Mouse (Mus musculus) mouse trophoblast stem cell (cell line): Measurements from ENCODE around the gene Mcat.

Source experiments
- in situ Hi-C, 2 experiments: fragments of 300-500 bp; cut with MseI, MboI; formaldehyde crosslinking; loops; 2 replicates in 1 of 2; 3 replicates in 1 of 2; pipeline ENCODE4 v1.15.1; 2025

Gene Mcat

DNA sequence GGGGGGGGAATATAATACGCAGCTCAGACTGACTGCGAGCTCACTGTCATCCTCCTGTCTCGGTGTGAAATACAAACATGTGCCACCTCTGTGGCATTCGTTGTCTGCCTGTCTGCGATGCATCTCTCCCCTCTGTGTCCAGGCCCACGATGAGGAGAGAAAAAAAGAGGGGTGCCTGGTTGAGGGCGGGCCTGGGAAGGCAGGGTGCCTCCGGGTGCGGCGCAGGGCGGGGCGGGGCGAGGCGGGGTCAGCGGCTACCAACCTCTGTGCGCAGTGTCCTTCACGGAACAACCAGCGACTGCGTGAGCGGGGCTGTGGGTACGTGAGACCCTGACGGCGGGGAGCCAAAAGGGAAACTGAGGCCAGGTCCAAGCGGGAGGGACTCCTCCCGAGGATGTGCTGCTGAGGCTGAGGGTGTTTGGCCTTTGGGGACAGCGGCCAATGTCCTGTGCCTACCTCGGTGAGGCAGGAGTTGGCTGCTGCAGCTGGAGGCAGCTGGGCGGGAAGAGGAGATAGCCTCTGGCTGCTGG is at the start of gene Mcat, which contains the start of gene Tspo:
TSS of gene Mcat (minus strand) at position 461 of the 530 bp plus-strand sequence.
TSS of gene Tspo (plus strand) at position 266 of the 530 bp plus-strand sequence.
- in situ Hi-C loops = no loop called here

DNA sequence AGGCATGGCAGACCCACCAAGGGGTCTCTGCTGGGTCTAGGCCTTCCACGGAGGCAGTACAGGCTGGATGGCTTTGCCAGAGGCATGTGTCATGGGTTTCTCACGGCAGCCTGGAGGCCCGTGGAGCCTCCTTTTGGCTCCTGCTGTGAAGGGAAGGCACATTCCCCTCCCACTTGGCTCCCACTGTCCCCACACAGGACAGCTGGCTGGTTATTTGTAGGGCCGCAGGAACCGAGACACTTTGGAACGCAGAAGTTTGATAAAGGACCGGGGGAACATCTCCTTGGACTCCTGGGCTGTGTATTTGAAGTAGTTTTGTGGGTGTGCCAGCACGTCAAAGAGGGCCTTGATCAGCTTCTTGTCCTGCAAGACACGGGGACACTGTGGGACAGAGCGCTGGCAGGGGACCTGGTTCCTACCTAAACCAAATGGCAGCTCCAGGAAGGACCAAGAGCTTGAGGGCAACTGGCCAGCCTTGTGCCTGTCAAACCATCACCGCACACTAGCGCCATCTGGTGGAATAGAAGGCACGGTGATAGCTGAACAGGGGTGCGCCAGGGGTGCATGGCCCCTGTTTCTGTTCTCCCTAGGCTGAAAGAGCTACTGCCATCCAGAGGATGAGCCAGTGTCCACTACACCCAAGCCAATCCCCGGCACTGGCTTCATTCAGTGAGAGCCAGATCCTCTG is 43.7 kb upstream of the Mcat start:
- in situ Hi-C loops = no loop called here

- in situ Hi-C loops = no loop called here
Measured at GRCm38 (mm10) chr15:83606700-83607099, 43.1 kb upstream of the Mcat start.

- in situ Hi-C loops = no loop called here
Measured at GRCm38 (mm10) chr15:83606216-83606615, 42.6 kb upstream of the Mcat start.

DNA sequence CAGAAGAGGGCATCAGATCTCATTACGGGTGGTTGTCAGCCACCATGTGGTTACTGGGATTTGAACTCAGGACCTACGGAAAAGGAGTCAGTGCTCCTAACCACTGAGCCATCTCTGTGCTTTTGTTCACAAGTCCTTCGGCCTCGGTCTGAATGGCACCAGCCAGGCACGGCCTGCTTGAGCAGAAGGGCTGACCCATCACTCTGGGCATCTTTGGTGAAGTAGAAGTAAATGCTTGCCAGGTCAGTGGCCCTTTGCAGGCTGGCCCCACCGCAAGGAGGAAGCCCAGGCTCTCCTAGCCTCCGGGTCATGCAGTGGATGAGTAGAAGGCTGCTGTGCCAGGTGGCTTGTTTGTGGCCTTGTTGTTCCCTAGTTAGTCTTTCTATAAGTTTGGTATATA is 39.8 kb upstream of the Mcat start:
- in situ Hi-C loops = no loop called here

- in situ Hi-C loops = no loop called here
Measured at GRCm38 (mm10) chr15:83603046-83603396, 39.4 kb upstream of the Mcat start.

DNA sequence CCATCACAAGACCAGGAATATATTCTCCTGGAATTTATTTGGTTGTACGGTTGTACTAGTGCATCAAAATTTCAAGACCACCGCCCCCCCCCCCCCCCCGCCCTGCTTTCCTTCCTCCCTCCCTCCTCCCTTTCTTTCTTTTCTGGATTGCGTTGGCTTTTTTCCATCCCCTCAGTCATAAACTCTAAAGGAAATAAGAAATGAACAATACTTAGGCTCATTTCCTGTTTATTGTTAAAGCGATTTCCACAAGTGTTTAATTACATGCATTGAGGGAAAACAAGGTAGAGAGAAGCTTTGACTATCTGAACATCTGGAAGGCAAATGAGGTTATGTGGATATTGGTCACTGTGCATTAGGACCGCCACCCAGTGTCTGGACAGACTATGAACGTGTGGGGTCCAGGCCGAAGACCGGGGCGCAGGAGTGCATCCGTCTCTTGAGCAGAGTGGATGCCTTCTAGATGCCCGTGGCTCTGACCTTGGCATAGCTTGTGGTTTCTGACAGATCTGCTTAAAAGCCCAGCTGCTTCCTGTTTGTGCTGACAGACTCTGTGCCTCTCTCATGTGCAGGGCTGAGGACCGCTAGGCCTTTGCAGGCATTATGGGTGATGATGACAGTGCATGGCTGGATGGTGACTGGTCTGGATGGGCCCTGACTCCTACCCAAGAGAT is 38.9 kb upstream of the Mcat start:
- in situ Hi-C loops = no loop called here

DNA sequence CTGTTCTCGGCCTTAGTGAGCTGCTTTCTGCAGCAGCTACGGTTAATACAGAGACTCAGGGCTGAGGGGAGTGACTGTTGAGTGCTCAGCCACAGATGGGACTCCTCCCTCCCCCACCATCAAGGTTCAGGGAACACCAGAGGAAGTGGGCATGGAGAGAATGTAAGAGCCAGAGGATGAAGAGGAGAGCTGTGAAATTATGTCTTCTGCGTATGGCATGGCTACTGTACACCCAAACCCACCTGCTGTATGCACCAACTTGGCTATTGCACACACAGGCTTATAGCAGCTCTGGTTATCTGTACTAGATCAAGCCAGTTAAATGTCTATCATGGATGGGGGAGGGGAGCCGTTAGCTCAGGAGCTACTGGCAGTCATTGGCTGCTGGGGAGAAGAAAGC is 37.6 kb upstream of the Mcat start:
- in situ Hi-C loops = no loop called here

DNA sequence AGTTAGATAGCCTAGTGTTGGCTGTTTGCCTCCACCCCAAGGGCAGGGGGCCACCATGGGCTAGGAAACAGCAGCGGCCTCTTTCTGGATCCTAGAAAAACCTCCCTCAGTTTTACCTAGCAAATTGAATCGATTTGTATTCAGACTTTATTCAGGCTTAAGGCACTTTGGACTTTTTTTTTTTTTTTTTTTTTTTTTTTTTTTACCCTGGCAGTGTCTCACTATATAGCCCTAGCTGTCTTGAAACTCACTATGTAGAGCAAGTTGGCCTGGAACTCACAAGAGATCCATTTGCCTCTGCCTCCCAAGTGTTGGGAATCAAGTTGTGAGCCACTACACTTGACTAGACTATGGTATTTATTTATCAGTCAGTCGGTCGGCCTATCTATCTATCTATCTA is 33.2 kb upstream of the Mcat start:
- in situ Hi-C loops = no loop called here

- in situ Hi-C loops = no loop called here
Measured at GRCm38 (mm10) chr15:83595364-83595711, 31.8 kb upstream of the Mcat start.

DNA sequence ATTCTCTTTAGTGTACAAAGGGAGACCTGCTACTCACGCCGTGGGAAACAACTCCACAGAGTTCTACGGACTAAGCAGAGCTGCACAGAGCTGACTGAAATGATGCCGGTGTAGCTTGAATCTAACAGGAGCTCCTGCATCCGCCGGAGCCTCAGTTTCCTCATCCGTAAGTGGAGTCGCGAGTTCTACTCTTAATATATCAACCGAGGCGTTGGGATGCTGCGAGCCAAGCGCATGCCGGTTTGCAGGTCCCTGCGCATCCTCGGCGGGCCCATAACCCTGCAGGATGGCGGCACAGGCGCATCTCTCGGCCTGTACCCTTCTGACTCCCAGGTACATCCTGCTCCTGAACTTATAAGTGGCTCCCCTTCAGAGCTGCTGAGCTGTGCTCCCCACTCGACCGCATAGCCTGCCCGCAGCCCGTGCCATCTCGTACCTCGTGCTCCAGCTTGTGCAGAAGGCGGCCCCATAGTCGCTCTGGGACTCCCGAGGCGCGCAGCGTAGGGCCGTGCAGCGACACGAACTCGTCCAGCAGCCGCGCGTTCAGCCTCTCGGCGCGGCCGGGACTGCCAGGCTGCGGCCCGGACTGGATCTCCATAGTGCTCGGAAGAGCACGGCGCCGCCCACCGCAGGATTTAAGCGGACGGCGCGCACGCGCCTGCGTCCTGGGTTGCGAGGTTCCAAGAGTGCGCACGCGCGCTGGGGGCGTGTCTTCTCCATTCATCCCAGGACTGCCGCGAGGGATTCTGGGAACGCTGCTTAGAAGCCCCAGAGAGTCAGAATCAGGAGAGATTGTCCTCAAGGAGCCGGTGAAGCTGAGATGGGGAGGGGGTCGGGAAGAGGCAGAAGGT is 31.2 kb upstream of the Mcat start, which contains the start of gene Ttll12:
TSS of gene Ttll12 (minus strand) at position 645 of the 851 bp plus-strand sequence.
- in situ Hi-C loops = no loop called here

GRCm38 (mm10) chr15:83593702-83594512 is 30.3 kb upstream of the Mcat start:
- in situ Hi-C loops = no loop called here

DNA sequence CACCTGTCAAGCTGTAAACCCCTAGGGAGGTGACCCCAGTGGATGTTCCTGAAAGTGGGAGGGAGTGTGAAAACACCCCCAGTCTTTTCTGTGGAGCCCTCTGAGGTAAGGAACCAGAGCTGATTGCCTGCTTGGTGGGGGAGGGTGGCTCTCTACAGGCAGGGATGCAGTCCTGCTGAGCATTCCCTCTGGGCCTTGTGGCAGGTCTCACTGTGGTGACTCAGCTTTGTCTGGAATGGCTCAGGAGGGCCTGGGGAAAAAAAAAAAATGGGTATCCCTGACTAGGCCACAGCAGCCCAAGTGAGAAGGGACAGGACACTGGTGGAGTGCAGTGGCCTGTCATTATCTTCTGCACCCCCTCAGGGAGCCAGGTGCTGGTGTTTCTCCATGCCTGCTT is 29.6 kb upstream of the Mcat start:
- in situ Hi-C loops = no loop called here

DNA sequence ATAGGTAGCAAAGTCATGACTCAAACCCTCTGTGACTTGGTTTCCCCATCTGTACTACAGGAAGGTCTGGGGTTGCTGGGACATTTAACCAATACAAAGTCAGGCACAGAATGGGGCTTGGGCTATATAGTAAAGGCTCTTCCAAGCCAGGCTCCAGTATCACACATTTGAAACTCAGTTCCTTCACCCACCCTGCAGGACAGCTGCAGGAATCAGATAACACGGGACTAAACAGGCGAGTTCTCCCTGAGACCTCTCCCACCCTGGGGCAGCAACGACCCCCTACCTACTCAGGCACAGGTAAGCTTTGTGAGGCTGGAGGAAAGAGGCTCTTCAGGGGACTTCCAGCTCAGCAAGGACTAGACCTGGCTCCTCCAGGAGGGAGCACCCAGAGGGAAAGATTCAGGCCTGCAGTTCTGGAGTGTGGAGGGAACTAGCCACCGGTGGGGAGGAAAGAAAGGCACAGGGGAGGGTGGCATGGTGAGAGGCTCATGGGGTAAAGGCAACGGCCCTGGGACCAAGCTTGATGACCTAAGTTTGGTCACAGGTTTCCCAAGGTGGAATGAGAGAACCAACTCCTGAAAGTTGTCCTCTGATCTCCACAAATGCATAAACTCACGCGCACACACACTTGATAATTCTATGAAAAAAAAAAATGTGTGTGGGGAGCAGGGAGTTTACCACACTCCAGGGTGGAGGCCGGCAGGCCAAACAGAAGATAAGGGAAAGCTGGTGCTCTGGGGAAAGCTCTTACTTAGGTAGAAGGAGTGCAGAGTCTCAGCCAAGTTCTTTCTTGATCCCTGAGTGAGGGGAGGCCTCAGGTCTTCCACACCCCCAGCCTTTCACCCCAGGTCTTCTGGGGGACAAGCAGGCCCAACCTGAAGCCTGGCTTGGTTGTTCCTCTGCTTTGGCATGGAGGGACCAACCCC is 28.9 kb upstream of the Mcat start:
- in situ Hi-C loops = no loop called here

- in situ Hi-C loops = no loop called here
Measured at GRCm38 (mm10) chr15:83591758-83592157, 28.2 kb upstream of the Mcat start.

DNA sequence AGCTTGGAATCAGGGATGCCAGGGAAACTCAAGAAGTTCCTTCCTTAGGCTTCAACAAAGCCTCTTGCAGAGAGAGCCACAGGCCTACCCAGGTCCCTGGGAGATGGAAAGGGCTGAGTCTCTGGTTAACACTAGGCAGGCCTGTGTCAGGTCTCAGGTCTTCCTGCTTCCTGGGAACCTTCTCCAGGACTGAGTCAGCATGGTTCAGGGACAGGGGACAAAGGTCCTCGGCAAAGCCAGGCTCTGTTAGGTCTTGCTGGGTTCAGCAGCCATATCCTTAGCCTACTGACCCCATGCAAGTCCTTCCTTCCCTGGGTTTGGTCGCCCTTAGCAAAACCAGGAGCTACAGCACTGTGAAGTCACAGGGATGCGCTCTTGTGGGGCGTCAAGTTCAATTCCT is 27.3 kb upstream of the Mcat start:
- in situ Hi-C loops = no loop called here

- in situ Hi-C loops = no loop called here
Measured at GRCm38 (mm10) chr15:83584741-83585220, 21.2 kb upstream of the Mcat start.

DNA sequence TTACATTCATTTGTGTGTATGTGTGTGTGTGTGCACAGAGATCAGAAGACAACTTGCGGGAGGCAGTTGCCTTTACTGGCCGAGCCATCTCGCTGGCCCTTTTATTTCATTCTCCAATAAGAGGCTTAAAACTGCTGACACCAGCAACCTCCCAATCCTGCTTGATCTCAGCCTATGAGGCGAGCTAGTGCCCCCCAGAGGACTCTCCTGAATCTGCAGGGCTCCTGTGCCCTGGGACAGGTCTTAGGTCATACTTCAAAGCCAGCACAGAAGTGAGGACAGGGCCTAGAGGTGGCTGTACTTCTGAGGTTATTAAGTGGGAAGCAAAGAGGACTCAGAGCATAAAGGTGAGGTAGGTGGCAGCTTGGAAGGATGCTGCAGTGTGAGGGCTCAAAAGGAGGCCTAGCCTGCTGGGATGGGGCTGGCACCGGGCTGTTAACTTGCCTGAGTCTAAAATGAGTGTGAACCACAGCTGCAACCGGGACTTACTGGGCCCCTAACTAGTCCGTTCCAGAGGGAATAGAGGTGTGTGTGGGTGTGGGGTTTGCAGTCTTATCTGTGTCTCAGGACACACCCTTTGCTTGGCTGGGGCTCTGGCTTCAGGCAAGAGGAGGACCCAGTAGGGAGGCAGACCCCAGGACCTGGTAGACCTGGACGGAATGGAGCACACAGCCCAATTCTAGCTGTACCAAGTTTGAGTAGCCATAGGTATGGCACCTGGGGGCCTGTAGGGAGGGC is 20.0 kb upstream of the Mcat start:
- in situ Hi-C loops = no loop called here

DNA sequence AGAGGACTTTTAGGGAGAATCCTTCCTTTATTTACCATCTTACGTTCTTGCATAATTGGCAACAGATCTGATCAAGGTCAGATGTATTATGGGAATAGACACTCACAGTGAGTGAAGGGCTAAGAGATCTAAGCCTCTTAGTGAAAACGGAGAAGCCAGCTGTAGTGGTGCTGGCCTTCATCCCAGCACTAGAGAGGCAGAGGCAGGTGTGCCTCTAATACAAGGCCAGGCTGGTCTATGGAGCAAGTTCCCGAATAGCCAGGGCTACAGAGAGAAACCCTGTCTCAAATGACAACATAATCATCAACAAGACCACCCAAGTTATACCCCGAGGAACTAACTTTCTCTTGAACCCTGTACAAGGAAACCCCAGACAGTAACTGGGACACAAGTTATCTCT is 19.3 kb upstream of the Mcat start:
- in situ Hi-C loops = no loop called here

- in situ Hi-C loops = no loop called here
Measured at GRCm38 (mm10) chr15:83576651-83577050, 13.1 kb upstream of the Mcat start.
